Mouse (Mus musculus) left cerebral cortex, adult 2 months (tissue): ENCODE measurements around the gene Adamts14. TPM values are rescaled to one million over a fixed set of nuclear protein-coding genes. Genes with fewer than 3 reads are reported as not detected.

ENCODE experiments used
- DNase-seq, 2 experiments: peaks; one replicate each; pipeline ENCODE4 v3.0.0; 2021 to 2022; ENCODE audit warnings: low spot score in 2 of 2, mixed read lengths in 1 of 2; ENCODE audit errors: extremely low spot score in 1 of 2
- H3K27ac ChIP-seq: fragments of 200-600 bp; 2 replicates; pipeline ENCODE4 v1.8.1; 2022
- H3K4me3 ChIP-seq: fragments of 200-600 bp; 2 replicates; pipeline ENCODE4 v1.8.1; 2022
- CTCF ChIP-seq: fragments of 200-600 bp; IDR thresholded peaks from 2 replicates; pipeline ENCODE4 v1.8.1; 2022; ENCODE audit warnings: antibody characterized with exemption, mild to moderate bottlenecking, moderate library complexity
- intact Hi-C: fragments of 180-260 bp; cut with DNase I; formaldehyde crosslinking; loops from one replicate; pipeline ENCODE4 v1.15.1; 2025
- total RNA-seq, 2 experiments: library from RNA; stranded (reverse); gene quantifications; 2 replicates each; pipeline ENCODE4 v1.2.3; 2021

Gene Adamts14
- total RNA-seq, 2 experiments from 2014 or later = 0.20 to 0.30 TPM

DNA sequence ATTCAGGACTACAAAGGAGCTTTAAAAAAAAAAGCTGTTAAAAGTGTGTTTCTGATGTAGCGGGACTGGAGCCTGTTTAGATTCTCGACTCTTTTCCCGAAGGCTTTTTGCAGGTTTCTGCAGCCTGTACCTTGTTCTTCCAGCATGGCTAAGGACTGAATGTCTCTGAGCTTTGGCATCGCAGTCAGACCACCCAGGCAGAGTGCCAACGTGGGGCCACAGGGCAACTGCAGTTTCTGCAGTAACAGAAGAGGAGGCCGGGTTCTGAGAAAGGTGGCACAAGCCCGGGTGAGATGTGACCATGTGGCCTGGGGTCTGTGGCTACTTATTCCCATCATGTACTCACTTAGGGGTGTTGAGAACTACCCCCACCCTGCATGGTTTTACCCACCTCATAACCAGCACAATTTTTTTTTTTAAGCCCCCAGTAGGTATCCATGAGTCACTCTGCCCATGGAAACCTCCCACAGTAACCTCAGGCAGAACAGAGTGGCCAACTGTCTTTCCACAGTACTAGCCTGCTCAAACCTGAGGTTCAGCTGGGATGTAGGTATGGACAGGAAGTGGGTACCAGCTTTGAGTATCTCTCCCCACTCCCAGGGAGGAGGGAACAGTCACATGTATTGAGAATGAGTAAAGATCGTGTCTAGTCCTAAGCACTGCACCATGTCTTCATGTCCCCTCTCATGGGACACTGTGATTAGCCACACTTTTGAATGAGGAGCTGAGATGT lies 23.6 kb upstream of the Adamts14 start:
- TF ChIP-seq CTCF = no peak
- H3K27ac ChIP-seq = no peak overlapping the region
- H3K4me3 ChIP-seq = no peak overlapping the region
- intact Hi-C loops = no loop called here
- no peak for DNase-seq

DNA sequence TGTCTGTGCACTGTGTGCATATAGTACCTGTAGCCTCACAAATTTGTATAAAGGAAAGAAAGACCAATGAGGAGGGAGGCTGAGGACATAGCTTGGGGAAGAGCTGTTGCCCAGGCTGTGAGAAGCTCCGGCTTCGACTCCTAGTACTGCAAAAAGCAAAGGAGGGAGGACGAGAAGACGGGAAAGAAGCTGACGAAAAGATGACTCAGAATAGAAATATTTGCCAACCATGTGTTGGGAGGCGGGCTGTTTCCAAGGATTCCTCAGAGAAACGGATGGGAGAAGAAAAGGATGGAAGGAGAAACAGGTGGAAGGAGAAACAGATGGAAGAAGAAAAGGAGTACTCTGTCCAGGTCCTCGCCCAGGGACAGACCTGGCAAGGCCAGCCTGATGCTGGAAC lies 21.0 kb upstream of the Adamts14 start:
- intact Hi-C loops = no loop called here
- Histone ChIP-seq H3K4me3 (no peak overlapping the region), H3K27ac (no peak overlapping the region)
- TF ChIP-seq CTCF = no peak
- DNase-seq = no peak

DNA sequence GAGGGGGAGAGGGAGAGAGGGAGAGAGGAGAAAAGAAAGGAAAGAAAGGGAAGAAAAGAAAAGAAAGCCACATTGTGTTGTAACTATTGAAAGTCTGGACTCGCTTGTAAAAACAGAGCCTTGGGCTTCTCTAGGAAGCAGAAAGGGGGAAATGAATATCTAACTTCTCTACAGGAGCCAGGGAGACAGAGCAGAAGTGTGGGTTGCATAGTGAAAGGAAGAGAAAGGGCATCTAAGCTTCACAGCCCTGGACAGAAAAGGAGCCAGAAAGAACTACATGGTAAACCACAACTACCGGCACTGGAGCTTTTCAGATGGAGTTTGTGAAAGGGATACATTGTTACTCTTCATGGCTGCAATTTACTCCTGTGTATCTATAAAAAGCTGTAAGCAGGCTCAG lies 17.2 kb upstream of the Adamts14 start:
- TF ChIP-seq CTCF = no peak
- Histone ChIP-seq H3K27ac (no peak overlapping the region), H3K4me3 (no peak overlapping the region)
- intact Hi-C loops = no loop called here
- no peak for DNase-seq

DNA sequence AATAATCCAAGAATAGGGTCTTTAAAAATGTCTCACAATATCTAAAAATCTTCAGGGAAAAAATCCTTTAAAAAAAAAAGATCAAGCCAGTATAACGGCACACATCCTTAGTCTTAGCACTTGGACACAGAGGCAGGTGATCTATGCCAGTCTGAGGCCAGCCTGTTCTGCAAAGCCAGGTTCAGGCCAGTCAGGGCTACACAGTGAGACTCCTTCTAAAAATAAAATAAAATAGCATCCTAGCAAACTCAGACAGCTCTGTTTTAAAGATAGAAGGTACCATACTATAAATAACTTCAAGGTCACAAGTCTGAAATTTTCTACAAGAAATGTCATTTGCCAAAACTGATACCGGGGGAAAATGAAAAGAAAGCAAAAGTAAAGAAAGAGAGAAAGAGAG lies 16.8 kb upstream of the Adamts14 start:
- DNase-seq = no peak
- TF ChIP-seq CTCF = no peak
- H3K27ac ChIP-seq = no peak overlapping the region
- intact Hi-C loops = no loop called here
- no peak overlapping the region for H3K4me3 ChIP-seq

DNA sequence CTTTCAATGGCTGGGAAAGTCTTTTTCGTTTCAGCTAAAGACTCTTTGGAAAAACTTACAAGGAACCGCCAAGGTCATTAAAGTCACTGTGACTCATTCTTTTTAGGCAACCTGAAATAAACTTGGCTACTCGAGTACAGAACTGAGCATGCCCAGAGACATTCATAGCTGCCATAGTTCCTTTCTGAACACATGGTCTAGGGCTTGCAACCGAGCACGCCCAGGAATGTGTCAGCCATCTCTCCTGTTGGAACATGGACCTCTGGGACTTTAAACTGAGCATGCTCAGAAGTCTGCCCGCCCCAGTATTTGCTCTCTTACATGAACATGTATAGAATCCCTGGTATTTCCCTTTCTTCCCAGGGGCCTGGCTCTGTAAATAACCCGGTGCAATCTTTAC lies 13.0 kb upstream of the Adamts14 start:
- intact Hi-C loops = no loop called here
- DNase-seq = no peak
- TF ChIP-seq CTCF = no peak
- Histone ChIP-seq H3K27ac (no peak overlapping the region), H3K4me3 (no peak overlapping the region)

DNA sequence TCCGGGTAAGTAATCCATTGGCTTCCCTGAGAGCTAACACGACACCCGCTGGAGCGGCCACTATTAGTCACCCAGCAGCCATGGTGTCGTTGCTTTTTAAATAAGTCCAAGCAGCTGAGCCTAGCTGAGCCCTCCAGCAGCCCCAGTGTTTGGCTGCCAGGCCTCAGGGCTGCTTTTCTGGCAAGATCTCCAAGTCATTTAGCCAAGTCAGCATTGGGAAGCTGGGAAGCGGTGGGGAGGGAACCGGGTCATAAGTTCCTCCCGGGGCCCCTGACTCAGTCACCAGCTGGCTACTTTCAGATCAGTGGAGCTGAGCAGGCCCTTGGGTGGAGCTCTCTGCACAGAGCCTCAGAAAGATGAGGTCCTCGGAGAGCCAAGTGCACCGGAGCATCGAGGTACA lies 12.0 kb upstream of the Adamts14 start:
- intact Hi-C loops = no loop called here
- no peak overlapping the region for H3K27ac ChIP-seq
- DNase-seq = no peak
- H3K4me3 ChIP-seq = no peak overlapping the region
- TF ChIP-seq CTCF = no peak

DNA sequence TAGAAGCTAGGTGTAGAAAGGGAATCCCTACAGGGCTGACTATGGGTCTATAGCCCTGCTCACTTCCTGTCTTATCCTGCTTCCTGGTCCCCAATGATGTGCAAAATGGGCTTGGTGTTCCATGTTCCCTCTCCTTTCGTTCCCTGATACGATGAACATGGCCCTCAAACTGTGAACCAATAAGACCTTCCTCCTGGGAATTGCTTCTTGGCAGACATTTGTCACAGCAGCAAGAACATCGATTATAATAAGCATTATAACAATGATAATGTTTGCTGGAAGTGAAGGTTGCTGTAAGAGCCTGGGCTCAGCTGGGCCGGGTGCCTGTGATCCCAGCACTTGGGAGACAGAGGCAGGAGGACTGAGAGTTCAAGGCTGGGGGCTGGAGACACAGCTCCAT lies 11.1 kb upstream of the Adamts14 start:
- intact Hi-C loops = no loop called here
- TF ChIP-seq CTCF = no peak

DNA sequence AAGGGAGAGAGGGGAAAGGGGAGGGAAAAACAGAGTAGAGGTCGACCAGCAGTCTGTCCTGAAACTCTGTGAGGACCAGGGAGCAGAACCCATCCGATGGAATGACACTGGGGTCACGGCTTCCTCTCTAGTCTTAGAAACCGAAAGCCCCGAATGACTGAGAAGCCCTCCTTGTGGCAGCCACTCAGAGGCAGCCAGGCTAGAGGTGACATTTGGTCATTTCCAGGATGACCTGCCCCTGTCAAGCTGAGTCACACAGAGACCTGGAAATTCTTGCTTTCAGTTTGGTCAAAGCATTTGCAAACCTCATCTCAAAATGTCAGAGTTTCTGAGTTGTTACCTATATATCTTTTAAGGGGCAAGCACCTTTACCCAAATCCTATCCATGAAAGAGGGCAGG lies 7.9 kb upstream of the Adamts14 start:
- DNase-seq = no peak
- intact Hi-C loops = no loop called here
- Histone ChIP-seq H3K4me3 (no peak overlapping the region), H3K27ac (no peak overlapping the region)
- no peak for TF ChIP-seq CTCF

More for the DNA sequence above, 11.1 kb upstream of the Adamts14 start:
- Histone ChIP-seq H3K4me3 (no peak overlapping the region), H3K27ac (no peak overlapping the region)
- no peak for DNase-seq

DNA sequence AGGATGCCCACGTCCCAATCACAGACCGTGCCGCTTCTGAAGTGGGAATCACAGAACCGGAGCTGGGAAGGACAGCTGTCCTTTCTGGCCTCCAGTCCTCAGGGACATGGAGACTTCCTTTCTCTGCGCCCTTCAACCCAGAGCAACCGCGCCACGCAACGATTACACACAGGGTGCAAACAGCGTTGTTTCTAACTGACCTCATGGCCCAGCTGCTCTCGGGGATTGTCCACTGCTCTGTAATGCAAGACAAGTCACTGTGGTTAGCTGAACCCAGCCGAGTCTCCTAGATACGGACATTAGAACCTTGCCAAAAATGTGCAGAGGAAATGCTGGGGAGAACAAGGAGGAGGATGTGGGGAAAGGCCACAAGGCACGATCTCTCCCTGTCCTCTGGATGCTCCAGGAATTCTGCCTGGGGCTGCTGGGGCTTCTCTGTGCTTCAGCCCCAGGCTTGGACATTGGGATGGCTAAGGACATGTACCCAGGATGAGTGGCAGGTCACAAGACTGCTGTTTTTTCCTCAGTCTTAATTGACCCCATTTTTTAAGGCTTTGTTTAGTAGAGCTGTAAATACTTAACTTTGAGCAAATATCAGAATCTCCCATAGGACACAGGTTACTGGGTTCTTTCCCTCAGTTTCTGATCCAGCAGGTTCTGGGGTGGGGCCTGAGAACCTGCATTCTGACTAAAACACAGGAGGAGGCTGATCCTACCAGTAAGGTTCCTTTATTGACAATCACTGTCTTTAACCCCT lies 4.9 kb upstream of the Adamts14 start:
- H3K4me3 ChIP-seq = no peak overlapping the region
- DNase-seq = no peak
- intact Hi-C loops = loop anchor here (5.0 kb wide), 1 partner anchor 59 kb away; no protein-coding TSS in a partner anchor
- TF ChIP-seq CTCF = no peak
- H3K27ac ChIP-seq = no peak overlapping the region

DNA sequence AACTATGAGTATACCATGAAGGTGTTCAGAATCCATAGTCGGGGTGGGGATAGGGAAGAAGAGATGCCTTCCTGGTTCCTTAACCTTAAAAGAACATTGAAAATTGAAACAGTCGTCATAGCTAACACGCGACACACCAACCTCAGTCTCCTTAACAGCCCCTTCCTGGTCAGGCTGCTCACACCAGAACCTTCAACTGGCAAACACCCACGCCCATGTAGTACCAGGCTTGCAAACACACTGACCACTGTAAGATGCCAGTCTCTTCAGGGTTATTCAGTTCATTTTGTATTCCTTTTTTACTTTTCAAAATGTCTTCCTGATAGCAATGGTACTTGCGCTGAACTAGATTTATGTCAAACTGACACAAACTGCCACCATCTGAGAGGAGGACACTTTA lies 3.8 kb upstream of the Adamts14 start:
- intact Hi-C loops = loop anchor here (5.0 kb wide), 1 partner anchor 60 kb away; no protein-coding TSS in a partner anchor
- no peak for TF ChIP-seq CTCF
- Histone ChIP-seq H3K27ac (no peak overlapping the region), H3K4me3 (no peak overlapping the region)
- no peak for DNase-seq

DNA sequence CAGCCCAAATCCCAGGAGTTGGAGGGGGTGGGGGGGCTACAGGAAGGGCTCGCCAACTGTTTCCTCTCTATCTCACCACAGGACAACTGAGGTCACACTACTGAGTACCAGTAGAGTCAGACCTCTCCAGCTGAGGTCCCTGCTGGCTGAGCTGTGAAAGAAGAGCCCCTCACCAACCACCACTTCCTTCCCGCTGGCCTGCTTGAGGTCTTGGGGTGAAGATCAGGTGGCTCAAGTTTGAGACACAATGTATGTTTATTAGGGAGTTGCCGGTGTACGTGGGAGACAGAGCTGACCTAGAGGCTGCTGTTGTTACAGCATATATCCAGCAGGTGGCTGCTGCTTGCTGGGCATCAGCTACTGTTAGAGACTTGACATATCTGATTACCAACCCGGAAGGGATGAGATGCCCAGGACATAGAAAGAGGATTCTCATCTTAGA lies 2.5 kb upstream of the Adamts14 start:
- no peak for DNase-seq
- peak; percentile 65 for TF ChIP-seq CTCF
- intact Hi-C loops = loop anchor here (5.0 kb wide), 1 partner anchor 62 kb away; no protein-coding TSS in a partner anchor

DNA sequence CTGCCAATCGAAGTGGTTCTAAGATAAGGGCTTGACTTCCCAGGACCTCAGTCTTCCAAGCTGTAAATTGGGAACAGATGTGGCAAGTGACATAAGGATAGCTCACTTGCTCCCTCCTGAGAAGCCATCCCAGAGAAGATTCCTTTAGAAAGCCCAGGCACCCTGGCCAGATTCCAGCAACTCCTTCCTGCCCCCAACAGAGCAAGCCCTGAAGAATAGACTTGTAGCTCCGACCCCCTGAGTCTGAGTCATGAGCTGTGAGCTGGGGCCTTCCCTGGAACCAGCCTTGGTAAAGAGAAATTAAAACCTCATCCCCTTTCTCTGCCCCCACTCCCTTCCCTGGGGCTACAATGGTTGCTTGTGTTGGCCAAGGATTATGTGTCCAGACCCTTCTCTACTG lies 1.3 kb upstream of the Adamts14 start:
- H3K4me3 ChIP-seq = no peak overlapping the region
- no peak for DNase-seq
- intact Hi-C loops = loop anchor here (5.0 kb wide), 1 partner anchor 62 kb away; no protein-coding TSS in a partner anchor
- H3K27ac ChIP-seq = no peak overlapping the region
- TF ChIP-seq CTCF = no peak

More for the DNA sequence above, 2.5 kb upstream of the Adamts14 start:
- Histone ChIP-seq H3K4me3 (no peak overlapping the region), H3K27ac (no peak overlapping the region)

DNA sequence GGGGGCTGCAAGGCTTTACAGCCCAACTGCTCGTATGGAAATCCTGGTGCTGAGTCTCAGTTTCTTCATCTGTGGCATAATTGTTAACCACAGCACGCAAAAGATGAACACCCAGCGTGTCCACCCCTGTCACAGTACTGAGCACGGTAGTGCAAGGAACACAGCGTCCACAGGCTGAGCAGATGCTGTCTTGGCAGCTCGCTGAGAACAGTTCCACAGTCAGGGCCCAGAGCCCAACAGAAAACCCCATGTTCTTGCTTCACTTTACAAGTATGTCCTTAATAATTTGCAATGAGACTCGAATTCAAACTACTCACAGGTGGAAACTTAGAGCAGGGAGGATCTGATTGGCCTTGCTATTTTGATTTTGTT lies 592 bp upstream of the Adamts14 start:
- DNase-seq = no peak
- intact Hi-C loops = loop anchor here (5.0 kb wide), 1 partner anchor 62 kb away; no protein-coding TSS in a partner anchor
- H3K27ac ChIP-seq = no peak overlapping the region
- H3K4me3 ChIP-seq = no peak overlapping the region
- TF ChIP-seq CTCF = no peak
